Mouse (Mus musculus) kidney, adult 2 months (tissue): Measurements from ENCODE around the gene Vav3.

Experiments
- CTCF ChIP-seq: fragments of 200-500 bp; conservative IDR thresholded peaks from 2 replicates; pipeline ENCODE4 v1.5.1; 2011; ENCODE audit warnings: low read depth, mild to moderate bottlenecking, control low read depth, low read length, moderate library complexity, mixed read lengths; ENCODE audit not compliant: insufficient read depth, insufficient read length
- POLR2A ChIP-seq: fragments of 200-500 bp; IDR thresholded peaks from one replicate; pipeline ENCODE4 v1.6.1; 2011; ENCODE audit warnings: low read depth, low read length, control low read depth

GRCm38 (mm10) chr3:109606121-109606520 is 265.7 kb downstream of the Vav3 start:
- no peak for TF ChIP-seq CTCF
- TF ChIP-seq POLR2A = no peak
